Mouse (Mus musculus) neural tube, embryonic 14.5 days (tissue): ENCODE measurements around the gene Alpl. TPM values are rescaled to one million over a fixed set of nuclear protein-coding genes. Genes with fewer than 3 reads are reported as not detected.

Experiments
- ATAC-seq: fragments of 200-750 bp; cut with Nextera tagmentation; 2 replicates; pipeline ENCODE4 v1.8.0; 2017; ENCODE audit warnings: low read depth, mild to moderate bottlenecking, moderate TSS enrichment, moderate library complexity
- H3K27ac ChIP-seq: fragments of 300-500 bp; sonication (generic); 2 replicates; pipeline ENCODE4 v1.5.1; 2014; ENCODE audit warnings: low read depth, mild to moderate bottlenecking, control low read depth, low read length, moderate library complexity, mixed read lengths
- H3K27me3 ChIP-seq: fragments of 300-500 bp; sonication (generic); 2 replicates; pipeline ENCODE4 v1.6.1; 2014; ENCODE audit warnings: low read length; ENCODE audit not compliant: control insufficient read depth, insufficient read depth
- H3K36me3 ChIP-seq: fragments of 300-500 bp; sonication (generic); 2 replicates; pipeline ENCODE4 v1.6.1; 2014; ENCODE audit warnings: low read length, mixed read lengths; ENCODE audit not compliant: control insufficient read depth, insufficient read depth
- H3K4me1 ChIP-seq: fragments of 300-500 bp; sonication (generic); 2 replicates; pipeline ENCODE4 v1.6.1; 2014; ENCODE audit warnings: low read length; ENCODE audit not compliant: control insufficient read depth, insufficient read depth
- H3K4me2 ChIP-seq: fragments of 300-500 bp; sonication (generic); 2 replicates; pipeline ENCODE4 v1.6.1; 2014; ENCODE audit warnings: mild to moderate bottlenecking, low read depth, low read length, control low read depth
- H3K4me3 ChIP-seq: fragments of 300-500 bp; sonication (generic); 2 replicates; pipeline ENCODE4 v1.5.1; 2014; ENCODE audit warnings: low read depth, low read length, control low read depth, mixed read lengths
- H3K9ac ChIP-seq: fragments of 300-500 bp; sonication (generic); replicated peaks from 2 replicates; pipeline ENCODE4 v1.6.1; 2014; ENCODE audit warnings: low read depth, mild to moderate bottlenecking, control low read depth, low read length, mixed read lengths
- H3K9me3 ChIP-seq: fragments of 300-500 bp; sonication (generic); 2 replicates; pipeline ENCODE4 v1.6.1; 2016; ENCODE audit warnings: low read length; ENCODE audit not compliant: control insufficient read depth
- WGBS: fragments of 180-500 bp; shearing (Covaris S2); extraction: QIAGEN DNeasy Blood & Tissue Kit; methylation state at CpG from one replicate; pipeline ENCODE4 v1.1.7; 2014; 5-methylcytosine and 5-hydroxymethylcytosine counted together
- polyA plus RNA-seq: library from polyadenylated mRNA; unstranded; fragments of >200 nt; fragmentation: Nextera tagmentation; extraction: Ambion mirVana; gene quantifications from 2 replicates; pipeline ENCODE4 v1.2.1, GENCODE M21; 2014

Alpl gene
- polyA plus RNA-seq, 1 experiment from 2014 or later = 8.5 TPM

DNA sequence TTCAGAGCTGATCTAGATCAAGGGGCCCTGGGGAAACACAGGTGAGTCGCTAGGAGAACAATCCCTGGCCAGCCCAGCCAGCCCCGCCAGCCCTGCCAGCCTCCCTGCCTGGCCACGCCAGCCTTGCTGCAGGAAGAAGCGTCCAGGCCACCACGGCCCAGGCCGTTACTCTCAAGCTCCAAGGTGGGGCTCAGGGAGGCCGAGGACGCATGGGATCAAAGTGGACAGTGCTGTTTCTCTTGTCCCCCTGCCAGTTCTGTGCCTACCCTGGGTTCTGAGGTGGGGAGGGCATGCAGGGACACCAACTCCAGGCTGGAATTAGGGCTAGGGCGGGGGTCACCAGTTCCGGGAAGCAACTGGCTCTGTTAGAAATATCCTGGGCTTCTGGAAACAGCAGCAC, 64.3 kb downstream of the Alpl start:
- Histone ChIP-seq H3K4me1 (peaks cover 20% of the 10 kb centered on the region; the same call in 1 of the 2 replicates), H3K36me3 (no peaks in the 10 kb centered on the region), H3K9me3 (no peaks in the 10 kb centered on the region), H3K27me3 (peaks cover 2% of the 10 kb centered on the region; the same call in 1 of the 2 replicates), H3K4me2 (no peak overlapping the region), H3K27ac (no peak overlapping the region), H3K9ac (no peak overlapping the region), H3K4me3 (no peak overlapping the region)
- WGBS = 67% methylated on average over 10 of the region's 10 CpGs
- ATAC-seq = no peak

GRCm38 (mm10) chr4:137730757-137731156, 65.4 kb downstream of the Alpl start:
- no peak for ATAC-seq
- Histone ChIP-seq H3K4me1 (peaks cover 18% of the 10 kb centered on the region; the same call in 1 of the 2 replicates), H3K9ac (no peak overlapping the region), H3K4me3 (no peak overlapping the region), H3K9me3 (no peaks in the 10 kb centered on the region), H3K36me3 (no peaks in the 10 kb centered on the region), H3K4me2 (no peak overlapping the region), H3K27ac (no peak overlapping the region), H3K27me3 (peaks cover 2% of the 10 kb centered on the region; the same call in 1 of the 2 replicates)
- 88% methylated on average over 8 of the region's 8 CpGs for WGBS

DNA sequence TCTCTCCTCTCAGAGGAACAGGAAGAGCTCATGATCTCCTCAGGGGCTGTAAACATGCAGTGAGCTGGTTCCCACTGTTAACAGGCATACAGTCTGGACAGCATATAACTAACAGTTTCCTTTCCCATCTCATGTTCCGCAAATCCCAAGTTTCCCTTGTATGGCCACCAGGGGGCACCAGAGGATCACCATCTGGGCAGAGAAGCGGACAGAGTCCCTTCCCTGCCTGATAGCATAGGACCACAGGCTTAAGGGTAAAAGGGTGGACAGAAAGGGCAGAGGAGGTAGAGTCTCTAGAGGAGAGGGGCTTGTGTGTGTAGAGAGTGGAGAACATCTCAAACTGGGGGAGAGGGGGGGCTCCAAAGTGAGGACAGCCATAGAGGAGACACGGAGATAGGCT, 66.0 kb downstream of the Alpl start:
- Histone ChIP-seq H3K36me3 (no peaks in the 10 kb centered on the region), H3K9ac (no peak overlapping the region), H3K4me2 (no peak overlapping the region), H3K27ac (no peak overlapping the region), H3K4me1 (peaks cover 18% of the 10 kb centered on the region; the same call in 1 of the 2 replicates), H3K4me3 (no peak overlapping the region), H3K9me3 (no peaks in the 10 kb centered on the region), H3K27me3 (peaks cover 2% of the 10 kb centered on the region; the same call in 1 of the 2 replicates)
- ATAC-seq = 0 out of 2 replicates have a peak, but pooled peaks have one; percentile 16
- WGBS = 23% methylated on average over 3 of the region's 3 CpGs

DNA sequence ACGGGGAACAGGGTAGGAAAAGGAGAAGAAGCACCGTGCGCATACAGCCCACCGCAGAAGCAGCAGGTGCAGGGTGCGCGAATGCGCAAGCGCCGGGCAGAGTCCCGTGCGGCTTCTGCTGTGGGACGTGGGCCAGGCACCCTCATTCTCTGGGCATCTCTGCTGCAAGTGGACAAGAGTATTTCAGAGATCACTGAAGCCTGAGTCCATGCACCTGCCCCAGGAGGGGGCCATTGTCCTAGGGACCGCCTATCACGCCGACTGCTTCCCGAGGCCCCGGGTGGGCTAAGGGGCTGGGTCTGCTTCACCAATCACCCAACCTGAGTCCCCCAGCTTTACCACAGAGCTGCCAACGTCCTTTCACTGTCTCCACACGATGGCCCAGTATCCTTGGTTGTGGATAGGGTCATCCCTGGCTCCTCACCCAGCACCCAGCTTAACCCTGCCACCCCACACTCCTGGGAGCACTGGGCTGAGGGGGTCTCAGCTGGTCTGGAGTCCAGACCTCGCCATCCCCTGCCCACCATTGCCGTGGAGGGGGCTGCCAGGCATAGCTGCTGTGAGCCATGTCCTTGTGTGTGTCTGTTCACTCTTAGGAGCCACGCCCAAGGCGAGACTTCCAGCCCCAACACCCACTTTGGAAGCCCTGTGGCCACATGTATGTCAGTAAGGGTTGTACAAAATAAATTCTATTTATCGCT, 66.9 kb downstream of the Alpl start:
- Histone ChIP-seq H3K4me2 (peak overlapping the region; percentile 45), H3K9me3 (no peaks in the 10 kb centered on the region), H3K4me1 (peaks cover 18% of the 10 kb centered on the region; the same call in 1 of the 2 replicates), H3K36me3 (no peaks in the 10 kb centered on the region), H3K4me3 (peak overlapping the region; percentile 25), H3K9ac (0 out of 2 replicates have a peak overlapping the region, but pooled peaks have one; percentile 28), H3K27ac (no peak overlapping the region), H3K27me3 (peaks cover 2% of the 10 kb centered on the region; the same call in 1 of the 2 replicates)
- ATAC-seq = peak; percentile 13; the same call in 1 of the 2 replicates
- 15% methylated on average over 23 of the region's 24 CpGs for WGBS

DNA sequence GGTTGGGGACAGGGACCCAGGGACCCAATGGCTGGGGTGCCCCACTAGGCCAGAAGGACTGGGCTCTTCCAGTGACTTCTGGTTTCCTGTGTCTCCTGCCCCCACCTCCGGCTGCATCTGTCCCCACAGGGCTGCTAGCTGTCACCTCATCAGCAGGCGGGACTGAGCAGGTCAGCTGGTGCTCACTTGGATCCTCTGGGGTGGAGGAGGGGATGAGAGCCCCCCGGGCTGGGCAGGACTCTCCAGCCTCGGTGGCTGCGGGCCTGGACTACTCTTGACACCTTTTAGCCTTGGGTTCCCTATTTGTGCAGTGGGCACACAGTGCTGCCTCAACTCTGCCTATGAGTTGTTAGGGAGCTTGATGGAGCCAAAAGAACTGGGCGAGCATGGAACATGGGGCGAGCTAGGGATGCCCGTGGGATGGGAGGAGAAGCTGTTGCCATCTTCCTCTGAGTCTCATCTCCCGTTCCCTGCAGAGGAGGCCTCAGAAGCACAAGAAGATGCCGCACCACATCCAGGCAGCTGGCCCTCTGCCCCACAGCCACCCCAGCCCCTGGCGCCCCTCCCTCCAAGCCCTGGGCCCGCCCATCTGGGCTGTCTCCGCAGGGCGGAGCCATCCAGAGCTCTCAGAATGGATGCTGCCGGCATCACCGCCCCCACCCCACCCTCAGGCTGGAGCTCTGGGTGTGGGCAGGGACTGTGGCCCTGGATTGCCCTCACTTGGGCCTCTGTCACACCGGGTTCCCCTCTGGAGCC, 67.6 kb downstream of the Alpl start:
- Histone ChIP-seq H3K36me3 (no peaks in the 10 kb centered on the region), H3K4me2 (peak overlapping the region; percentile 45), H3K27ac (no peak overlapping the region), H3K4me1 (peaks cover 18% of the 10 kb centered on the region; the same call in 1 of the 2 replicates), H3K9me3 (no peaks in the 10 kb centered on the region), H3K9ac (0 out of 2 replicates have a peak overlapping the region, but pooled peaks have one; percentile 28), H3K27me3 (peaks cover 2% of the 10 kb centered on the region; the same call in 1 of the 2 replicates), H3K4me3 (peak overlapping the region; percentile 25)
- peak; percentile 42 for ATAC-seq
- WGBS = 8% methylated on average over 16 of the region's 17 CpGs

GRCm38 (mm10) chr4:137727506-137728187, 68.5 kb downstream of the Alpl start:
- H3K9me3 ChIP-seq = no peaks in the 10 kb centered on the region
- H3K4me2 ChIP-seq = peak overlapping the region; percentile 26
- peaks cover 18% of the 10 kb centered on the region; the same call in 1 of the 2 replicates for H3K4me1 ChIP-seq
- no peak overlapping the region for H3K4me3 ChIP-seq
- peak; percentile 25 for ATAC-seq
- no peak overlapping the region for H3K9ac ChIP-seq
- 5% methylated on average over 17 of the region's 18 CpGs for WGBS
- peaks cover 2% of the 10 kb centered on the region; the same call in 1 of the 2 replicates for H3K27me3 ChIP-seq
- H3K27ac ChIP-seq = no peak overlapping the region
- H3K36me3 ChIP-seq = no peaks in the 10 kb centered on the region

DNA sequence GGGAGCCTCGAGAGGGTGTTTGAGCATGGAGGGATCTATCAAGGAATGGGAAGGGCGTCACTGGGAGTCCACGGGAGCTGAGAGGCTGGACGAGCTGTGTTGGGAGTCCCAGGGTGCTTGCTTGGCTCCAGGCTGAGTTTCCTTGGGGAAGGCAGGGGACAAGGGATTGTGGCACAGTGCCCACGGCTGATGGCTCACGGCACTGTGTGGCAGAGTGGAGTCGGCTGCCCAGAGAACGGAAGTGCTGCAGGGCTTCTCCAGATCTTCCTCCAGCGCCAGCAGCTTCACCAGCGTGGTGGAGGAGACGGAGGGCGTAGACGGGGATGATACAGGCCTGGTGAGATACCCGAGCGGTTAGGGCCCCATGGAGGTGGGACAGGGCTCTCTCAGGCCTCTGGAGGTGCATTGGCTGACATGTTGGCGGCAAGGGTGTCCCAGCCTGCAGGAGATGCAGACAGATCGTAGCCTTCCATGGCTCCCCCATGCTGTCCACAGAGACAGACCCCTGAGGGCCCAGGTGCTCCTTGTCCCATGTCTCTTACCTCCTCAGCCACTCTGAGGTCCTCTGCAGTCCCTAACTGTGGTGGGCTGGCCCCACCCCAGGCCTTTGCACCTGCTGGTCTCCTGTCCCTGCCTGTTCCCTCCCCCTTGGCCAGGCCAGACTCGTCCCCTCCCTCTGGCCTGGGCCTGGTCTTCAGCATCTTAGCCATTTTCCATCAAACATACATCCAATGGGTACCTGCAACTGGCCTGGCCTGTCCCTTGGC, 69.3 kb downstream of the Alpl start:
- no peaks in the 10 kb centered on the region for H3K36me3 ChIP-seq
- H3K4me2 ChIP-seq = no peak overlapping the region
- H3K4me3 ChIP-seq = no peak overlapping the region
- ATAC-seq = no peak
- H3K4me1 ChIP-seq = peaks cover 18% of the 10 kb centered on the region; the same call in 1 of the 2 replicates
- no peaks in the 10 kb centered on the region for H3K9me3 ChIP-seq
- no peak overlapping the region for H3K27ac ChIP-seq
- 72% methylated on average over 18 of the region's 18 CpGs for WGBS
- peaks cover 2% of the 10 kb centered on the region; the same call in 1 of the 2 replicates for H3K27me3 ChIP-seq
- no peak overlapping the region for H3K9ac ChIP-seq

GRCm38 (mm10) chr4:137725541-137726145, 70.5 kb downstream of the Alpl start:
- Histone ChIP-seq H3K9me3 (no peaks in the 10 kb centered on the region), H3K4me3 (no peak overlapping the region), H3K27ac (no peak overlapping the region), H3K4me1 (peaks cover 18% of the 10 kb centered on the region; the same call in 1 of the 2 replicates), H3K27me3 (peaks cover 2% of the 10 kb centered on the region; the same call in 1 of the 2 replicates), H3K36me3 (0 out of 2 replicates have a peak, but pooled peaks cover 5% of the 10 kb centered on the region), H3K9ac (no peak overlapping the region), H3K4me2 (no peak overlapping the region)
- 76% methylated on average over 13 of the region's 13 CpGs for WGBS
- no peak for ATAC-seq
